Mouse (Mus musculus) heart, embryonic 15.5 days (tissue): ENCODE data around the gene Slc7a11. TPM values are rescaled to one million over a fixed set of nuclear protein-coding genes. Genes with fewer than 3 reads are reported as not detected.

Experiments
- ATAC-seq: fragments of 200-750 bp; cut with Nextera tagmentation; replicated peaks from 2 replicates; pipeline ENCODE4 v1.8.0; 2017; ENCODE audit warnings: low read depth, moderate TSS enrichment; ENCODE audit not compliant: insufficient number of reproducible peaks, insufficient read depth, low FRiP score
- H3K27ac ChIP-seq: fragments of 300-500 bp; sonication (generic); 2 replicates; pipeline ENCODE4 v1.5.1; 2015; ENCODE audit warnings: mild to moderate bottlenecking, inconsistent platforms
- H3K27me3 ChIP-seq: fragments of 300-500 bp; sonication (generic); 2 replicates; pipeline ENCODE4 v1.6.1; 2015; ENCODE audit warnings: inconsistent platforms
- H3K36me3 ChIP-seq: fragments of 300-500 bp; sonication (generic); 2 replicates; pipeline ENCODE4 v1.6.1; 2015; ENCODE audit warnings: mild to moderate bottlenecking, inconsistent platforms
- H3K4me1 ChIP-seq: fragments of 300-500 bp; sonication (generic); replicated peaks from 2 replicates; pipeline ENCODE4 v1.6.1; 2015; ENCODE audit warnings: inconsistent platforms
- H3K4me2 ChIP-seq: fragments of 300-500 bp; sonication (generic); 2 replicates; pipeline ENCODE4 v1.6.1; 2015; ENCODE audit warnings: inconsistent platforms, mild to moderate bottlenecking, moderate library complexity
- H3K4me3 ChIP-seq: fragments of 300-500 bp; sonication (generic); 2 replicates; pipeline ENCODE4 v1.5.1; 2015; ENCODE audit warnings: mild to moderate bottlenecking, inconsistent platforms
- H3K9ac ChIP-seq: fragments of 300-500 bp; sonication (generic); 2 replicates; pipeline ENCODE4 v1.6.1; 2015; ENCODE audit warnings: mild to moderate bottlenecking, inconsistent platforms
- H3K9me3 ChIP-seq: fragments of 300-500 bp; sonication (generic); replicated peaks from 2 replicates; pipeline ENCODE4 v1.6.1; 2016; ENCODE audit warnings: inconsistent platforms
- WGBS: fragments of 180-500 bp; shearing (Covaris S2); methylation state at CpG from one replicate; pipeline ENCODE4 v1.1.7; 2015; ENCODE audit warnings: mixed read lengths; 5-methylcytosine and 5-hydroxymethylcytosine counted together
- polyA plus RNA-seq: library from polyadenylated mRNA; unstranded; fragments of >200 nt; fragmentation: Nextera tagmentation; extraction: Ambion mirVana; gene quantifications from 2 replicates; pipeline ENCODE4 v1.2.1, GENCODE M21; 2015

The Slc7a11 gene
- polyA plus RNA-seq, 1 experiment from 2014 or later = 0.10 TPM

GRCm38 (mm10) chr3:50249598-50250300 is 193.7 kb downstream of the Slc7a11 start:
- 78% methylated on average over 6 of the region's 6 CpGs for WGBS
- Histone ChIP-seq H3K4me3 (no peak overlapping the region), H3K4me1 (no peaks in the 10 kb centered on the region), H3K36me3 (no peaks in the 10 kb centered on the region), H3K27me3 (no peaks in the 10 kb centered on the region), H3K27ac (no peak overlapping the region), H3K9ac (no peak overlapping the region), H3K4me2 (no peak overlapping the region), H3K9me3 (no peaks in the 10 kb centered on the region)
- ATAC-seq = no peak

DNA sequence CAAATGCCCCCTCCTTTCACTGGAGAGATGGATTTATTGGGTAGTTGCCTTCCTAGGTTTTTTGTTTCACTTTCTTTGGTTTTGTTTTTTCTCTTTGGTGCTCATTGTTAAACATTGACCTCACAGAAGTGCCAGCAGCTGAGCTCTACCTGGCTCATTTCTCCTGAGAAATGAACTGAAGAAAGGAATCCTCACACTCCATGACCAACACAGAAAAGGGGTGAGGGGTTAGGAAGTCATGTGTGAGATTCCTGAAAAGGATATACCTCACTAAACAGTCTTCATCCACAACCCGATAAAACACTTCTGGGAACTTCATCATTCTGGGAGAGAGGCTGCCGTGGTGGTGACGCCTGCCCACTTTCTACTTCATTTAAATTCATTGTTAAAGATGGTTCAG is 207.4 kb downstream of the Slc7a11 start:
- Histone ChIP-seq H3K36me3 (no peaks in the 10 kb centered on the region), H3K27me3 (no peaks in the 10 kb centered on the region), H3K27ac (no peak overlapping the region), H3K4me2 (no peak overlapping the region), H3K9ac (no peak overlapping the region), H3K9me3 (no peaks in the 10 kb centered on the region), H3K4me1 (no peaks in the 10 kb centered on the region), H3K4me3 (no peak overlapping the region)
- ATAC-seq = no peak
- 78% methylated on average over 3 of the region's 3 CpGs for WGBS

DNA sequence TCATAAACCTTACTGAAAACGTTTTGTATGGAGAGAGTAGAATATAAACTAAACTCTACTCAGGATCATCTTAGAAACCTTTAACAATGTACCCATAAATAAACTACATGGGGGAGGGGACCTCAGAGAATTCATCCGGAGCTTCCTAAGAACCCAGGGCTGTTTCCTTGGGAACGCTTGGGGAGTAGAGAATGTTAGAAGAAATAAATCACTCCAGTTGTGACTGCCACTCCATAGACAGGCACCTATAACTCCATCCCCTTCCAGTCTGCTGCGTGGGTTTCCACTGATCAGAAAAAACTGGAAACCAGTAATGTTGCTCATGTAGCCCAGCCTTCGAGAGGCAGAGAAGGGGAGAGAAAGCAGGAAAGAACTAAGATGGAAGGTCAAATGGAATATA is 210.3 kb downstream of the Slc7a11 start:
- H3K9me3 ChIP-seq = no peaks in the 10 kb centered on the region
- no peak for ATAC-seq
- no peak overlapping the region for H3K9ac ChIP-seq
- H3K4me2 ChIP-seq = no peak overlapping the region
- no peak overlapping the region for H3K27ac ChIP-seq
- 49% methylated on average over 5 of the region's 5 CpGs for WGBS
- no peaks in the 10 kb centered on the region for H3K36me3 ChIP-seq
- H3K4me1 ChIP-seq = no peaks in the 10 kb centered on the region
- no peak overlapping the region for H3K4me3 ChIP-seq
- no peaks in the 10 kb centered on the region for H3K27me3 ChIP-seq

- Histone ChIP-seq H3K9me3 (no peaks in the 10 kb centered on the region), H3K4me1 (no peaks in the 10 kb centered on the region), H3K36me3 (no peaks in the 10 kb centered on the region), H3K27me3 (no peaks in the 10 kb centered on the region), H3K27ac (no peak overlapping the region), H3K4me3 (no peak overlapping the region), H3K9ac (no peak overlapping the region), H3K4me2 (no peak overlapping the region)
- no peak for ATAC-seq
- WGBS = 61% methylated on average over 2 of the region's 2 CpGs
Measured at GRCm38 (mm10) chr3:50224390-50225114, 218.9 kb downstream of the Slc7a11 start.

DNA sequence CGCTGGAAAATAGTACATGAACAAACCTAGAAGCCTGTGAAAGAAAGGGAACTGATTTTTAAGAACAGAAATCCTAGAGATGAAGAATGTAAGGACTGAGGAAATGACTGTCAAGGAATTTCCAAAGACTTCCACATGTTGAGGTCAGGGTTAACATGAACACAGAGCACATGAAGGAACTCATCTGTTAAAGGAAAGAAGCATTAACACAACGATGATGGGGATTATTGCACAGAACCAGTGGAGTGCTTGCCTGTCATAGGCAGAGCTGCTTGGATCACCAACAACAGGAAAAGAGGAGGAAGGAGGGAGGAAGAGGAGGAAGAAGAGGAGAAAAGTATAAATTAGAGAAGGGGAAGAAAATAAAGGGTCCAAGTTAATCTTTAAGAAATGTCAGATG is 223.0 kb downstream of the Slc7a11 start:
- no peak for ATAC-seq
- 51% methylated on average over 2 of the region's 2 CpGs for WGBS

GRCm38 (mm10) chr3:50186369-50186768 is 257.0 kb downstream of the Slc7a11 start:
- no peak for ATAC-seq
- Histone ChIP-seq H3K9me3 (no peaks in the 10 kb centered on the region), H3K27me3 (no peaks in the 10 kb centered on the region), H3K4me1 (no peaks in the 10 kb centered on the region), H3K36me3 (no peaks in the 10 kb centered on the region), H3K4me2 (no peak overlapping the region), H3K27ac (no peak overlapping the region), H3K4me3 (no peak overlapping the region), H3K9ac (no peak overlapping the region)
- WGBS = 69% methylated on average over 5 of the region's 5 CpGs

More for the DNA sequence above, 223.0 kb downstream of the Slc7a11 start:
- H3K9me3 ChIP-seq = no peaks in the 10 kb centered on the region
- H3K4me1 ChIP-seq = no peaks in the 10 kb centered on the region
- H3K4me3 ChIP-seq = no peak overlapping the region
- H3K9ac ChIP-seq = no peak overlapping the region
- H3K4me2 ChIP-seq = no peak overlapping the region
- H3K27ac ChIP-seq = no peak overlapping the region
- no peaks in the 10 kb centered on the region for H3K36me3 ChIP-seq
- no peaks in the 10 kb centered on the region for H3K27me3 ChIP-seq

- Histone ChIP-seq H3K4me3 (no peak overlapping the region), H3K4me1 (no peaks in the 10 kb centered on the region), H3K4me2 (no peak overlapping the region), H3K9me3 (no peaks in the 10 kb centered on the region), H3K36me3 (no peaks in the 10 kb centered on the region), H3K27me3 (no peaks in the 10 kb centered on the region), H3K27ac (no peak overlapping the region), H3K9ac (no peak overlapping the region)
- 58% methylated on average over 2 of the region's 2 CpGs for WGBS
- ATAC-seq = no peak
Measured at GRCm38 (mm10) chr3:50185879-50186278, 257.5 kb downstream of the Slc7a11 start.

- Histone ChIP-seq H3K4me3 (no peak overlapping the region), H3K9ac (no peak overlapping the region)
- WGBS = 76% methylated on average over 2 of the region's 2 CpGs
Measured at GRCm38 (mm10) chr3:50160756-50161155, 282.7 kb downstream of the Slc7a11 start.

DNA sequence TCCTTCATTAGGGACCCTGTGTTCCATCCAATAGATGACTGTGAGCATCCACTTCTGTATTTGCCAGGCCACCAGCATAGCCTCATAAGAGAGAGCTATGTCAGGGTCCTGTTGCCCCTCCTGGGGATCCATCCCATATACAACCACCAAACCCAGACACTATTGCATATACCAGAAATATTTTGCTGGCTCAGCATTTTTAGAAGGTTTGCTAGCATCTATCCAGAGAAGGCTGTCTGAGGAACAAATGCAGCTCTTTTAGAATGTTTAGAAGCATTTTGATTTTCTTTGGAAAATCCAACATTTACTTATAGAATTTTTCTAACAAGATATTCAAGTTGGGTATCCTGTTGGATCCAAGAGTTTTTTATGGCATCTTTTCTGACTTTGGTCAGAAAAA is 299.3 kb downstream of the Slc7a11 start:
- no peak overlapping the region for H3K27ac ChIP-seq
- no peaks in the 10 kb centered on the region for H3K27me3 ChIP-seq
- H3K9ac ChIP-seq = no peak overlapping the region
- H3K4me2 ChIP-seq = no peak overlapping the region
- H3K9me3 ChIP-seq = no peaks in the 10 kb centered on the region
- no peak overlapping the region for H3K4me3 ChIP-seq
- ATAC-seq = no peak
- no peaks in the 10 kb centered on the region for H3K36me3 ChIP-seq
- H3K4me1 ChIP-seq = no peaks in the 10 kb centered on the region

More at GRCm38 (mm10) chr3:50160756-50161155, 282.7 kb downstream of the Slc7a11 start:
- H3K9me3 ChIP-seq = no peaks in the 10 kb centered on the region
- no peaks in the 10 kb centered on the region for H3K4me1 ChIP-seq
- H3K27ac ChIP-seq = no peak overlapping the region
- H3K36me3 ChIP-seq = no peaks in the 10 kb centered on the region
- no peak overlapping the region for H3K4me2 ChIP-seq
- no peak for ATAC-seq
- no peaks in the 10 kb centered on the region for H3K27me3 ChIP-seq

GRCm38 (mm10) chr3:50138319-50138718 is 305.1 kb downstream of the Slc7a11 start:
- no peaks in the 10 kb centered on the region for H3K4me1 ChIP-seq
- no peaks in the 10 kb centered on the region for H3K36me3 ChIP-seq
- no peak overlapping the region for H3K27ac ChIP-seq
- no peak overlapping the region for H3K9ac ChIP-seq
- H3K27me3 ChIP-seq = no peaks in the 10 kb centered on the region
- 58% methylated on average over 3 of the region's 3 CpGs for WGBS
- H3K9me3 ChIP-seq = no peaks in the 10 kb centered on the region
- H3K4me3 ChIP-seq = no peak overlapping the region
- ATAC-seq = no peak
- H3K4me2 ChIP-seq = no peak overlapping the region

GRCm38 (mm10) chr3:50132204-50132603 is 311.2 kb downstream of the Slc7a11 start:
- Histone ChIP-seq H3K36me3 (no peaks in the 10 kb centered on the region), H3K9me3 (no peaks in the 10 kb centered on the region), H3K27me3 (no peaks in the 10 kb centered on the region), H3K4me2 (no peak overlapping the region), H3K4me3 (no peak overlapping the region), H3K27ac (no peak overlapping the region), H3K4me1 (no peaks in the 10 kb centered on the region), H3K9ac (no peak overlapping the region)
- ATAC-seq = no peak
- WGBS = 65% methylated on average over 5 of the region's 5 CpGs

DNA sequence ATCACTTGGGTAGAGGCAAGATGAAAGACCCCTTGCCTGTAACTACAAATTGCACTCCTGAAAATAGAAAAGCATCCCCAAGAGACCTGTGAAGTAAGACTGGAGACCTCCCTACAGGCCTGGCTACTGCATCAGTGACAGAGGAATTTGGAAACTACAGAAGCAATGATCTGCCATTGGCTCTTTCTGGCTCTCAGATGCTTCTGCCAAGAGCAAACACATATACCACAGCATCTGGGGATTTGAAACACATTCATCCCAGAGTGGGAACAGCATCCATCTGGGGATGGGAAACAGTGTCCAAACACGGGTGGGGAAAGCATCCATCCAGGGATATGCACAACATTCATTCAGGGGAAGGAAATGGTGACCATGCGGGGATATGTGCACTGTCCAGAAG is 313.1 kb downstream of the Slc7a11 start:
- Histone ChIP-seq H3K4me2 (no peak overlapping the region), H3K4me3 (no peak overlapping the region), H3K27me3 (no peaks in the 10 kb centered on the region), H3K9ac (no peak overlapping the region), H3K4me1 (no peaks in the 10 kb centered on the region), H3K9me3 (no peaks in the 10 kb centered on the region), H3K27ac (no peak overlapping the region), H3K36me3 (no peaks in the 10 kb centered on the region)
- ATAC-seq = no peak
- WGBS = 79% methylated on average over 2 of the region's 2 CpGs
